Mouse (Mus musculus) embryonic stem cell, embryonic (primary cell): Measurements from ENCODE around the gene Mest.

Source experiments
- CTCF ChIA-PET, 4 experiments: fragments of 300-600 bp in 2 of 4; fragments of 350-600 bp in 2 of 4; sonication (Branson Sonifier 250); formaldehyde crosslinking; loops; one replicate each; lab custom pipeline; 2022; ENCODE audit warnings: inconsistent platforms in 2 of 4; lab: Charles Lee
- POLR2A ChIA-PET, 4 experiments: fragments of 300-600 bp in 2 of 4; fragments of 350-600 bp in 2 of 4; sonication (Branson Sonifier 250); formaldehyde crosslinking; loops; one replicate each; lab custom pipeline; 2022; ENCODE audit warnings: antibody characterized with exemption in 4 of 4, inconsistent platforms in 1 of 4; lab: Charles Lee

Gene Mest

DNA sequence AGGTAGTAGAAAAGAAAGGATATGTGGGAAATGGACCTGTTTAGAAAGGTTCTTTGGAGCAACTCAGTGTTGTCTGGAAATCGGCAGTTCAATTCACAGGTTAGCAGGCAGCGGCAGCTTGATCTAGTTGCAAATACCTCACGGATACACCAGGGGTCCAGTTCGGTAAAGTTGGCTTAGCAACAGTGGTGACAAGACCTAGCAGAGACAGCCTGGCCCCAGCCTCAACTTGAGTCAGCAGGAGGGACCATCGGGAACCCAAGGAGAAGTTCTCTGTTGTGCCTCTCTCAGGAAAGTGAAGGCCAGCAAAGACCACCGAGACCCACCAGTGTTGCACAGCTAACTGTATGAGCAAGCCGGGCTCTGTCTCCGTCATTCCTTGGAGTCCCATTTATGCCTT lies 28.2 kb upstream of the Mest start:
- CTCF ChIA-PET = interaction anchor here in 2 of 4 experiments (0.7 to 1.6 kb wide), 2 partner anchors 39 to 160 kb away, joined by 4 to 7 read pairs; no protein-coding TSS in a partner anchor
- POLR2A ChIA-PET = interaction anchor here in 2 of 4 experiments (0.6 kb wide), 2 partner anchors 296 to 504 kb away, joined by 3 to 4 read pairs; no protein-coding TSS in a partner anchor

GRCm38 (mm10) chr6:30697464-30697863 lies 25.9 kb upstream of the Mest start:
- CTCF ChIA-PET = no interaction called here
- POLR2A ChIA-PET = interaction anchor here in 1 of 4 experiments (0.5 to 0.8 kb wide), 2 partner anchors 38 to 188 kb away, joined by 3 read pairs; partner anchors contain the start of genes Ssmem1 and Tmem209

- CTCF ChIA-PET = no interaction called here
Observed at GRCm38 (mm10) chr6:30698036-30698435, 25.3 kb upstream of the Mest start.

DNA sequence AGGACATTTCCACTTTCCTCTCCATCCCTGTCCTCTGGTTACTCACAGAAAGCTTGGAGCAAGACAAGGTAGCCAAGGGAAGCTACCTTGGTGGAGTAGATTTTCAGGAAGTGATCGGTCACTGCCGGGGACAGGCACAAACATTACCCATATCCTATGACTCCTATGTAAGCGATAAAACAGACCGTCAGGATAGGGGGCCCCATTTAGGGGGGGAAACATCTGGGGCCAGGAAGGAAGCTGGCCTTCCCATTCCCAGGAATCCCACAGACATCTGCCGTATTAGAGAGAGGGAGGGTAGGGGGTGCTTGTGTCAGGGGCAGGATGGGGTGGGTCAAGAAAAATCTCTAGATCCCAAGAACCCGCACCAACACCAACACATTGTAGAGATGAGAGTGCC lies 23.2 kb upstream of the Mest start:
- POLR2A ChIA-PET = interaction anchor here in 2 of 4 experiments (0.5 to 1.5 kb wide), 2 partner anchors 37 to 174 kb away, joined by 3 to 4 read pairs; no protein-coding TSS in a partner anchor
- CTCF ChIA-PET = no interaction called here

More at GRCm38 (mm10) chr6:30698036-30698435, 25.3 kb upstream of the Mest start:
- POLR2A ChIA-PET = interaction anchor here in 1 of 4 experiments (0.8 kb wide), 1 partner anchor 188 kb away, joined by 3 read pairs; the partner anchor contains the start of genes Ssmem1 and Tmem209

GRCm38 (mm10) chr6:30702881-30703280 lies 20.5 kb upstream of the Mest start:
- ChIA-PET CTCF (no interaction called here), POLR2A (no interaction called here)

- CTCF ChIA-PET = no interaction called here
- POLR2A ChIA-PET = no interaction called here
Observed at GRCm38 (mm10) chr6:30703476-30703875, 19.9 kb upstream of the Mest start.

- POLR2A ChIA-PET = no interaction called here
- CTCF ChIA-PET = interaction anchor here in 1 of 4 experiments (0.6 kb wide), 1 partner anchor 278 kb away, joined by 3 read pairs; no protein-coding TSS in a partner anchor
Observed at GRCm38 (mm10) chr6:30703977-30704602, 19.3 kb upstream of the Mest start.

DNA sequence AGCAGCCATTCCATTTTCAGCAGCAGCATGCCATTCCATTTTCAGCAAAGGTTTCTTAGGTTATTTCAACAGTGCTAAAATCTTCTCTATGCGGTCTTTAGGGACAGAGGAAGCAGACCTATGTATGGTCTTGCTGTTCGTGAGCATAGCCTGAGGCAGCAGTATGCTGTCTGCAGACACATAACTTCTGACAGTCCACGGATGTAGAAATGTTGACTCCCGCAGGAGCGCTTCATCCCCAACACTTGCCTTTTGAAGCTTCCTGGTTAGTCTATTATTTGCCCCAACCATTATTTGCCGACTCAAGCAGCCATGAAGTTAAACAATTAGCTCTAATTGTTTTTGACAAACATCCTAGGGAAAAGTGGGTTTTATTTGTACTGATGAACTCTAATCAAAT lies 14.2 kb upstream of the Mest start:
- ChIA-PET POLR2A (no interaction called here), CTCF (no interaction called here)

GRCm38 (mm10) chr6:30710371-30711364 lies 12.7 kb upstream of the Mest start:
- ChIA-PET CTCF (no interaction called here), POLR2A (no interaction called here)

DNA sequence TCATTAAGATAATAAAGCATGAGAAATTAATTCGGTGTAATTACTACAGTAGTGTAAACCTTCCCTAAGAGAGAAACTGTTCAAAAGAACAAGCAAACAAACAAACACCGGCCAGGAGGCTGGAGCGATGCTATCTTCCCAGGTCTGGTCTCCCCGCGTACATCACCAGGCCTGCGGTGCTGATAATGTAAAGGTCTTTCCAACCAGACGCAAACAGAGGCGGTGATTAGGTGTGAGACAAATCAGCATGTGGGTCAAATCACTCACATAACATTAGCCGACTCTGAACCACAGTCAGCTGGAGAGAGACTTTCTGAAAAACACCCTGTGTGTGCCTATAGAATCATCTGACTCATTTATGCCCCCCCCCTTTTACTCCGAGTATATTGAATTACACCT lies 12.0 kb upstream of the Mest start:
- POLR2A ChIA-PET = no interaction called here
- CTCF ChIA-PET = no interaction called here

- CTCF ChIA-PET = no interaction called here
- POLR2A ChIA-PET = interaction anchor here in 1 of 4 experiments (0.6 kb wide), 1 partner anchor 179 kb away, joined by 4 read pairs; no protein-coding TSS in a partner anchor
Observed at GRCm38 (mm10) chr6:30712484-30712883, 10.9 kb upstream of the Mest start.

DNA sequence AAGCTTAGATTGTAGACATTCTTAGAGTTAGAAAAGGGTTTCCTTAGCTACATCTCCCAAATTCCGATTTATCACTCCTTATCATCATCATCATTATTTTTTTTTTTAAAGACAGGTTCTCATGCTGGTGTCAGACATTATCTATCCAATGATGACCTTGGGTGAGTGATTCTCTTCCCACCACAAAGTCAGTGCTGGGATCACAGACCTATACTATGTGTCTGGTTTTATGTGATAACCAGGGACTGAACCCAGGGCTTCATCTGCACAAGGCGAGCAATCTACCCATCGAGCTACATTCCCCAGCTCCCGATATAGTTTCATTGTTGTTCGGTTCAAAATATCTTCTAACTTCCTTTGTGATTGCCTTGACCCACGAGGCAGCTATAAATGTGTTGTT lies 9.9 kb upstream of the Mest start:
- ChIA-PET CTCF (no interaction called here), POLR2A (interaction anchor here in 1 of 4 experiments (0.6 kb wide), 1 partner anchor 13 kb away, joined by 3 read pairs; no protein-coding TSS in a partner anchor)

DNA sequence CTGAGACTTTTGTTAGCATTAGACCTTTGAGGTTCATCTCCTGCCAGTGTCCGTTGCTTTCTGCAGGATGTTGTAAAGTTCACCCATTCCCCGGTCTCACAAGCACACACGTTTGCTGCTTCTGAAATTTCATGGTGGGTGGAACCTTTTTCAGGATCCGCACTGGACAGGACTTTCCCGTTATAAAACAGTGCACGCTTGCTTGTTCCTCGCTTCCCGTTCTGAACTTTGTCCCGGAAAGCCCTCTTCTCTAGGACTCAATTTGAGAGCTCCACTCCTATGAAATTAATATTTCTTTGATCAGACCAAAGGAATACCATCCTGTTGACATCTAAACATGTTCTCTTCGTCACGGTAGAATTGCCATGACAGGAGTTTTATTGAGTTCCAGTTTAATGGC lies 9.5 kb upstream of the Mest start:
- ChIA-PET POLR2A (interaction anchor here in 1 of 4 experiments (0.6 kb wide), 1 partner anchor 13 kb away, joined by 3 read pairs; no protein-coding TSS in a partner anchor), CTCF (no interaction called here)

- CTCF ChIA-PET = no interaction called here
- POLR2A ChIA-PET = interaction anchor here in 1 of 4 experiments (1.1 kb wide), 1 partner anchor 9 kb away, joined by 3 read pairs; no protein-coding TSS in a partner anchor
Observed at GRCm38 (mm10) chr6:30714891-30715471, 8.4 kb upstream of the Mest start.

DNA sequence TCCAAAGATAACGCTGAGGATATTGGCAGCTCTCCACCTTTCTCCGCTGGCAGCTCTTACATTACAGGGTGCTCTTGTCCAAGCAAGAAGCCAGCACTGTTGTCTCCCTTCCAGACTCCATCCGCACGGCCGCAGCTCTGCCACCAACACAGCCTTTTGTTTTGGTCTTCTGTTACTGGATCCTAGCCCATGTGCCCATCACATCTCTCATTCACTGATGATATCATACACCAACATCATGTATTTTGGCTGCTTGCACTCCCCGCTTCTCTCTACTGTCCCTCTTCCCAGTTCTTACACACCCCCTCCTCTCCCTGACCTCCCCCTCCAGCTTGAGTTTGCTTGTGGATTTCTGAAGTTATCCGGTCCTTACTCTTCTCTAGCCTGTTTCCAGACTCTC lies 6.6 kb upstream of the Mest start:
- ChIA-PET POLR2A (interaction anchor here in 1 of 4 experiments (0.6 kb wide), 1 partner anchor 537 kb away, joined by 3 read pairs; no protein-coding TSS in a partner anchor), CTCF (no interaction called here)

DNA sequence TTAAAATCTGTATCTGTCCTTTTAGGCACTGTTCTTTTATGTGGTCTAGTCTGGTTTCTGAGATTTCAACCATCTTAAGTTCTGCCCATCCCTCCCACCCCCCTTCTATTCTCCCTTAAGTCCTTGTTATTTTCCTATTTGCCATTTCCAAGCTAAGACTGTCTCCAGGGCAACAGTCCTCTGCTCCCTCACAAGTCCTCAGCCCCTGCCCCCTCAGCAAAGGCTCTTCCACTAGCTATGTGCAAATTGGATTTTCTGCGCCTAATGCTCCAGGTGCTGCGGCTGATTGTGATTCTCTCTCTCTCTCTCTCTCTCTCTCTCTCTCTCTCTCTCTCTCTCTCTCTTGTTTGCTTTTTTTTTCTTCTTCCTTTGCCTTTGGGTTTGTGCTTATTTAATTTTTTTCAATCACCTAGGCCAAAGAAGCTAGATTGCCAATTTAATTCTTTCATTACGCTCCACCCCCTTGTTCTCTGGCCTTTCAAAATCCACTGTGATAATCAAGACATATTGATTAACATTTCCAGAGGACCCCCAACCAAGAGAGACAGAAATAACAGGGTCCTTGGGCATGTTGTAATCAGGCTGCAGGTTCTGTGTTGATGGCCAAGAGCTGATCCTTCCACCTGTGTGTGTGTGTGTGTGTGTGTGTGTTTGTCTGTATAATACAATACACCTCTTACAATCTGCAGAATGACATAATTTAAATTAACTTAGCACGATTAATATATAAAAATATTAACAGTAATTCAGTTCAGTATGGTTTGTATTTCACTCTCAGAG lies 772 bp upstream of the Mest start:
- ChIA-PET POLR2A (interaction anchor here in 3 of 4 experiments (0.6 to 2.3 kb wide), 6 partner anchors 14 to 262 kb away, joined by 3 to 9 read pairs (median 3); no protein-coding TSS in a partner anchor), CTCF (interaction anchor here in 2 of 4 experiments (0.7 to 1.8 kb wide), 3 partner anchors 170 to 311 kb away, joined by 3 to 4 read pairs (median 3); no protein-coding TSS in a partner anchor)

DNA sequence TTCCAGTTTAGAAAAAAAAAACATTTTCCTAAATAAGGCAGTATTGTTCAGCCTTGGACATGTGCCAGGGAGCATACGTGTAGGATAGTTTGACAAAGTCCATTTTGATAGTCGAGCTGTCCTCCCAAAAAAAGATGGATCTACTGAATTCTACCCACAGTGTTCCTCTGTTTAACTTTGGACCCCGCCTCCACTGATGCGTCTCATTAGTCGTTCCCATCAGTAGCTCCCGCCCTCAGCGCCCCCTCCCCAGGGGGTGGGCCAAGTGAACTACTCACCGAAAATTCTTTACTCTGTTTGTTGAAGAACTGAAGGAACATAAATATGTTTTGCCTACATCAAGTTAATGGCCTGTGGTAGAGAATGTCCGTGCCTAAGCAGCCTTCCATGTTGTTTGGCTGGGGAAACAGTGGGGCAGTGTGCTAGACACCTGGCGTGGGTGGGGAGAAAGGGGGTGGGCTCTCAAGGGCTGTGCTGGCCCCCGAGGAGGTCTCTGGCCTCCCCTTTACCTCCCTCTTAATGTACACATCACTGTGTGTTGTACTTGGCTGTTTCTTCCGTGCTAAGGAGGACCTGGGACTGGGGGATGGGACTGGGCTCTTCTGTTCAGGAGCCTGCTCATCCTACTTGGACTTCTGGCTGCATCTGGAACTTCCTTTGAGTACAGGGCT lies 7.1 kb downstream of the Mest start:
- POLR2A ChIA-PET = no interaction called here
- CTCF ChIA-PET = no interaction called here
